Mouse (Mus musculus): ENCODE data around the gene Epb41l4b.

The Epb41l4b gene

DNA sequence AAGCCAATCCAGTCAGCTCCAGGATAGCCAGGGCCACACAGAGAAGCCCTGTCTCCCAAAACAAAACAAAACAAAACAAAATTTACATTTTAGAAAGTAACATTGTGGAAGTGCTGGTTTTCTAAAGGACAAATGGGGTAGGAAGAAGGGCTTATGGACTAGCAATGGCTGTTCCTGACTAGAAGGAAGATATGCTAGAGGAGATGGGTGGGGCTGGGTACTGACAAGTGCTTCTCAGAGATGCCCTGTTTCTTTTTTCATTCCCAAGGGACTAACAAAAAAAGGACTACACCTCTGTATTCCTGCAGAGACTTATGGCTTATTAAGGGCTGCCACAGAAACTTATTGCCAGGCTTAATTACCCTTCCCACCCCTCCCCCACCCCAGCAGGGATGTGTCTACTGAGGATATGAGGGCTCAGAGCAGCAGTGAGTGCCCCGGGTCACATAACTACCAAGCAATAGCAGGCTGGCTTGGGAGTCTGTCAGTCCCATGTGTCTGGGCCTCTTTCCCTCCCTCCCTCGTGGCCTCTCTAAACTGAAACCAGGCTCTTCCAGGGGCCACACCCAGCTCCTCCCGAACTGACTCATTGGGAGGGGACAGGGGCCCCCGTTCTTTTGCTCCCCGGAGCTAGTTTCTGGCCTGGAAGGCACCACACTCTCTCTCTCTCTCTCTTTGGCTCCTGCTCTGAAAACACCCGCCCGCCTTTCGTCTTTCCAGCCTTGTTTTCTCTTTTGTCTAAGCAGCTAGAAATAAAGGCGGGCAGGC is 10.0 kb upstream of the Epb41l4b start:
- peak; percentile 78 for DNase-seq (ENCODE audit: low spot score)

DNA sequence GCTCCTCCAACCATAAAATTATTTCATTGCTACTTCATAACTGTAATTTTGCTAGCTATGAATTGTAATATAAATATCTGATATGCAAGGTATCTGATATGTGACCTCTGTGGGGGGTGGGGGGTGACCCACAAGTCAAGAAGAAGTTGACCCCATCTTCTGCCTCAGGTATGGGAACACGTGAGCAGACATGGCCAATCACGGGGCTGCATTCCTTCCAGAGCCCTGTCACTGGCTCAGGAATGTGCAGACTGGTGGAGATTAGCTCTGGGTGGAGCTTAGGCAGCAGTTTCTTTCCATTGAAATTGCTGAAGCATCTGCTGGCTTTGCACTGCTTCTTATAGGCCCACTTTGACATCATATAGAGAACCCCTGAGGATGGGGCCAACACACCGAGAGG is 4.9 kb upstream of the Epb41l4b start:
- no peak for DNase-seq (ENCODE audit: low spot score)

DNA sequence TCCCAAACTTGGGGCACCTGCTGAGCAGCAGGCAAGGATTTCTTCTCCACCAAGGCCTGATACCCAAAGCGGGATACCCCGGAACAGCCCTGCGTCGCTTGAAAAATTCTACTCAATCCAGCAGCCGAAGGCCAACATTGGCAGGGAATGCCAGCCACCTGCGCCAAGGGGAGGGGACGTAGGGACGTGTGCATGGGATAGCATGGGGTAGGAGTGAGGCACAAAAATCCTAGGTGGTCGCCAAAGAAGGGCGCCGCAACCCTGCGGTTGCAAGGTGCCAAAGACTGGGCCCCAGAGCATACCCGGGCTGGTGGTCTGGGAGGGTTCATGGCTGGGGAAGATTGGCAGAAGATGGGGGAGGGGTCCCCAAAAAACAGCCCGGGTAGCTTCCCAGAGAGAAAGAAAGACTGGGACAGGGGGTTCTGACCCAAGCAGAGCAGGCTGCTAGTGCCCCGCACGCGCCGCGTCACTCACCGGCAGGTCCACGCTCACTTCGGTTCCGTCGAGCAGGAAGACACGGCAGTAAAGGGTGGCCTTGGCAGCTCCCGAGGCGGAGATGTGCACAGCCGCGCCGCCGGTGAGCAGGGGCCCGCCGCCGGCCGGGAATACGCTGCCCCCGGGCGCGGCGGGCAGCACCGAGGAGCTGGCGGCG is 737 bp downstream of the Epb41l4b start:
- peak; percentile 12 for DNase-seq (ENCODE audit: low spot score)

DNA sequence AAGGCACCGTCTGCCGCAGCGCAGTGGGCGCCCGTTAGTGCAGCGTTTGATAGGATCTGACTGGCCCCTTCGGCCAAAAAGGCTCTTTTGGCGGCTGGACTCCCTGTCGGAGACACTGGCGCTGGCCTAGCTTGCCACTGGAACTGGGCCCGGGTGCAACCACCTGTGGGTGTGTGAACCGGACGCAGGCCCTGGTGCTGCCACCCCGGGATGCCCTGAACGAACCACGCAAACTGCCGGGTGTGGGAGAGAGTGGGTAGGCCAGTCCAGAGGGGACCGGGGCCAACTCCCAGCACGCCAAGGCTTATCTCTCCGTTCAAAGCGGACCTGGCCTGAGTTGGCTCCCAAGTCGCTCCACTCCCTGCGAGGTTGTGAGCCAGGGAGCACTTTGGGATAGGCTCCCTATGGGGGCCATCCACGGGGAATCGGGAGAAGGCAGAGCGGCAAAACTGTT is 1.3 kb downstream of the Epb41l4b start:
- DNase-seq (ENCODE audit: low spot score): peak; percentile 22

DNA sequence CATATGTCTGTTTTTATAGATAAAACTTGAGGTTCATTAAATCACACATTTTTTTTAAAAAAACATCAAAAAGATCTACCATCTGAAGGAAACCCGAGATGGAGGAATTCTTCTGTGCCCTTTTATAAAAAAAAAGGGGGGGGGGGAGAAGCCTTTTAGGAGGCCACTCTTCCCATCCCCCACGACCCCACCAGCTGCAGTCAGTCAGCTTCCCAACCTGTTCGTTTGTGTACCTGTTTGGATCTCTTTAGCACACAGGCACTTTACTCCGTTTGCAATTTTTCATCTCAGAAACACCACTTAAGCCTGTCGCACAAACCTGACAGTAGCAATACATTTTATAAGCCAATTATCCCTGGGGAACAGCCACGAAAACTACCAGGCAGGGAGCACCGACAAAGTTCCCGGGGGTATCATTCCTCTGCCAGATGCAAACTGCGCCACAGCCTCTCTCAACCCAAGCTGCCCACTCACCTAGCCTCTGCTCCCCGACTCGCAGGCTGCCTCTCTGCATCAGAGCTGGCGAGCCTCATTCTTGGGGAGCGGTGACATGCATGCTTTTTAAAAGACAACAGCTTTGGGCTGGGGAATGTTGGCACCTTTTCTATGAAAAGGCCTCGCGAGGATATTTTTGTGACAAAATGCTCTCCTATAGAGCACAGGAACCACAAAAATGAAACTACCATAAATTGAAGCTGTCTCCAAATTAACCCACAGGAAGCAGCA is 2.1 kb downstream of the Epb41l4b start:
- DNase-seq (ENCODE audit: low spot score): no peak

DNA sequence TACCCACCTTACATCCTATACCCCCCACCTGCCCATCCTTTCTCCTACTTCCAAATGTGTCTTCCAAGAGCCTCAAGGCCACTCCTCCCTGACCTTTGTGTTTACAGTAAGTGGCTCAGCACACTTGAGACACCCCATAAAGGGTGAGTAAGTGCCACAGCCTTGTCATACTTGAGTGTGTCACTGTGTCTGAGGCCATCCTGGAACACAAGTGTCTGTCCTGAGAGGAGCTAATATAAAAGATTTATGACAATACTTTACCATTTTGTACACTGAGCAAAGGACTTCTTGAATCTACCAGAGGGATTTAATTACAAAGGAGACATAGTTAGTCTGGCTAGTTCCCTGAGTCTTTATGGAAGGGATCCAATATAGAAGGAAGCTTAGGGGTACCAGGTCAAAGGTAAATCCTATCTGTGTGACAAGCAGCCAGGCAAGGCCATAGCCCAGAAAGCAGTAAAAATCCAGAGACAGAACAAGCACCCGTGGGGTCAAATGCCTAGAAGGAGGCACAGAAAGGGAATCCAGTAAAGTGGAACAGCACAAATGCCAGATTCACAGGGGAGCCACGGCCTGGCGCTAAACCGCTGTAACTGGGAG is 2.9 kb downstream of the Epb41l4b start:
- DNase-seq (ENCODE audit: low spot score): no peak

DNA sequence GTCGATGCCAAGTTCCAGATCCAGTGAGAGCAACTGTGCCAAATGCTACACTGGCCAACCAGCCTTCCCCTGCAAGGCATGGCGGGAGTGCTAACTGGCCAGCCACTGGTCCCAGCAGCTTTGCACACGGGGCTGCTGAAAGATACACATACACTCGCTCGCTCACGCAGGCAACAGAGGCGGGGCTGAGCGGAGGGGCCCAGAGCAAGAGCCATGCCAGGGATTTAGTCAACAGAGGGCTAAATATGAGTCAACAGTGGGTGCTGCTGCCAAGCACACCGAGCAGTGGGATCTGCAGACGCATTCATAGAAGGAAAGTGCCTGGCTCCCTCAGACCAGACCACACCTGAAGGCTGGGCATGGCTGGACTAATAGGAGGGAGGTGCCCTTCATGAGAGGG is 3.8 kb downstream of the Epb41l4b start:
- peak; percentile 75 for DNase-seq (ENCODE audit: low spot score)

DNA sequence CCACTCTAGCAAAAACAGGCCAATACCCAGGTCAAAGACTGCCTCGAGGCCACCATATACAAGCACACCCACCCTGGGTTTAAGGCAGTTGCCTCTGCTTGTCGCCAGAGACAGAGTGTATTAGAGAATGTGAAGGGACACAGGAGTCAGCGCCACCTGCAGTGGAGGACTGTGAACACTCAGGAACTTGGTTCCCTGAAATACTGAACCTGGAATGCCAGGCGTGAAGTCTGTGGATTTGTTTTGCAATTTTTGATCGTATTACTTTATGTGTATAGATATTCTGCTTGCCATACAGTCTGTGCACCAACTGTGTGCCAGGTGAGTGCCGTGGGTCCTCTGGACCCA is 5.2 kb downstream of the Epb41l4b start:
- DNase-seq (ENCODE audit: low spot score): no peak

DNA sequence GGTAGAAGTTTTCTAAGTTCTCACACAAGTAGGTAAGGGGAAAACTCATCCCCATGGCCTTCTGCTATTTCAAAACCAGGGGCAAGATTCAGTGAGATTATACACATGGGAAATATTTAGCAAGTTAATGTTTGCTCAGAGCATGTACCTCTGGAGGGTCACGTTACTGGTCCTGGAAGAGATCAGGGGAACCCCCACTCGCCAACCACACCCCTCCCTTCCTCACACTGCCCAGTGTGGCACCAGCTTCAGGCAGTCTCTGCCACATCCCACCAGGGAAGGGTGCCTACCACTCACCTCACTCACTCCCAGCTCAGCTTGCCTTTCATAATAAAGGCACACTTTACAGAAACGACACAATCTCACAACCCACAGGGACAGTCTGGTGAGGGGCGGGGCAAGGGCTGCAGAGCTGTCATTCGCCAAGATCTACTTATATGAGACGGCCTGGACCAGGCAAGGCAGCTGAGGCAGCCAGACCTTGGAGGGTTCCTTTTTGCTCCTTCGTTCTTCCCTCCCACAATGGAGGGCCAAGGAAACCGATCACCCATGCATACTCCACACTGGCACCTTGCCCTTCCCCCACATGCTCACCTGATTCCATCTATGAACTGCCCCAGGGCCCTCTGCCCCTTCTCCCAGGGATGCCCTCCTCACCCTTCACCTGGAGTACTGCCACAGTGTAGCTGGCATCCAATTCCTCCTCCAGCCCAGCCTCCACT is 5.7 kb downstream of the Epb41l4b start:
- no peak for DNase-seq (ENCODE audit: low spot score)

DNA sequence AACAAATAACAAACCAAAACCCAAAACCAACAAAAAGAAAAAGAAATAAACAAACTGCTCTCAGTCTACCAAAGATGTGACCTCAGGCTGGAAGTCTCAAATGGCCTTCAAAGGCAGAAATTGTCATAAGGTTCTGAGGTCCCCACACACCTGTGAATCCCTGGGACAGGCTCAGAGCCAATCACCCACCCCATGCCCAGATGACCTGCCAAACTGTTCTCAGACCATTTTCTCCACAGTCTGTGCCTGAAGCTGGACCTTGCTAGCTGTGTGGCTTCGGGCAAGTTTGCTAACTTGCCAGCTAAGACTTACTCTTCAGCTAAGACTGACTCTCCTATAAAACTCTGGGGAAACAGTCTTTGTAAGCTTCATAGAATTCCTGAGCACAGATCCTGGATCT is 7.8 kb downstream of the Epb41l4b start:
- DNase-seq (ENCODE audit: low spot score): no peak

DNA sequence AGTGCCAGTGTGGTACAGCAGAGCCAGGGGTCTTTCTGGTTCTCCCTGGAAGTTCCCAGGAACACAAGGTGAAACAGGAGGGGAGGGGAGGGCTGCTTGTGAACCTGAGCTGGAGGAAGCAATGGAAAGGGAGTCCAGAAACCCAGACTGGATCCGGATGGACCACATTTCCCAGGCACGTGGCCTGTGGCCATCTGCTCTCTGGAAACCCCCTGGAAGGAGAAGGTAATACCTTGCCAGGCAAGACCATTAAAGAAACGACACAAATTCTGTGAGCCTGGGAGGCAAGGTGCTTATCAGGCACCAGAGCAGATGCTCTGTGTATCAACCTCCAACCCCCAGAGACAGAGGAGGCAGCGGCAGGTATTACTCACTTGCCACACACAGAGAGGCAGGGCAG is 8.7 kb downstream of the Epb41l4b start:
- DNase-seq (ENCODE audit: low spot score): no peak

DNA sequence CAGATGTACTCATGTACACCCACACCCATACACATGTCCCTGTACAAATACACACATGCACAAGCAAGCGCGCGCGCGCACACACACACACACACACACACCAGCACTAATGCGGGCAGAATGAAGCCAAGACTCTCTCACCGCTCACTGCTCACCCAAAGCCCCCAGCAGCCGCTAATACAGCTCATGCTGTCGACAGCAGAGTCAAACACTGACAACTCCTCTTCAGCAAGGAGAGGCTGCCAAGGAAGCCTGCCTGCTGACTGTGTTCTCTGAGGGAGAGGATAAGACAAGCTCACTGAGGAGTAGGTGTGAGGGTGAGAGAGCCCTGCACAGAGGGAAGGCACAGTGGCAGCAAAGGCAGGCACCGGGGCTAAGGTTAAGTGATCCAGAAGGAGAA is 11.4 kb downstream of the Epb41l4b start:
- DNase-seq (ENCODE audit: low spot score): no peak

DNA sequence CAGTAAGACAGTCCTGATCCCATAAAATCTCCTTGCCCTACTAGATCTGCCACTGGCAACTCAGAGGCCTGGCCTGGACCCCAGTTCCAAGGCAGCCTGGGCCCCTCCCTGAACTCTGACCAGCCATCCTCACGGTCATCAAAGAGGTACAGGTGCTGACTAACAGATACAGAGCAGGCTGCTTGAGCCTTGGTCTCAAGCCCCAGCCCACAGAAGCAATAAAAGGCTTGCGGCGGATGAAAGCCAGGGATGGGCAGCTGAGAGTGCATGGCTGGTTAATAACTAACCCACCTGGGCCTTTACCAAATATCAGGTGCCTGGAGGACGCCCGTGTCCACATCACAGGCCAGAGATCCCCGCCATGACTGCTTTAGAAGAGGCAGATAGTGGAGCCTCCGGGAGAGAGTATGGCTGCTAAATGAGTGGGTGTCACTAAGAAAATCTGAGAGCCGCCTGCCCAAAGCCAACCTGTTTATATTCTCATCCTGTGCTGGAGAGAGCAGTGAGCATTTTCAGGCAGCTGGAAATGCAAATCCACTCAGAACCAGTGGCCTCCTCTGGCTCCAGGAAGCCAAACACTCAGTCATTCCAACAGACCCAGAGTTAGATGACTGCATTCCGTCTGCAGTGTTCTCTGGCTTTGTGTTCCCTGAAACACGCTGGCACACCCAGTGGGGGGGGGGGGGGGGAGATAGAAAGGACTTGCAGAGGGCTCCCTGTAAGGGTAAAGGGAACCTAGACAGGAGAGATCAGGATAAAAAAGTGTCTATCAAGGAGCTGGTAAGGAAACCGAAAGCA is 13.3 kb downstream of the Epb41l4b start:
- DNase-seq (ENCODE audit: low spot score): peak; percentile 24

DNA sequence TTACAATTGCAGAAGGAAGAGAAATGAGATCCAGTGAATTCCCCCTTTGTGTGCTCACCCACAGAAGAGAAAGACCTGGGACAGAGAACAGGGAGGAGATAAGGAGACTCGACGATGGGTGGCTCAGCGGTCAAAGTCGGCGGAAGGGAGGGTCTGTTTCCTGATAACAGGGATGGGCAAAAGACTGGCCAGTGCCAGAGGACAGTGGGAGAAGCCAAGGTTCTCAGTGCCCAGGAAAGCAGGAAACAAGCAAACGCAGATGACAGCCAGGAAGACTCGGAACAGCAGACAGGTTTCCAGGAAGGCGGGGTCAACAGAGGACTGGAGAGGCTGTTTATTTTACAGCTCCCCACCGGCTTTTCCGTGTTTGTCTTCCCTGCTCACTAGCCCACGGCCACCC is 20.2 kb downstream of the Epb41l4b start:
- DNase-seq (ENCODE audit: low spot score): no peak

DNA sequence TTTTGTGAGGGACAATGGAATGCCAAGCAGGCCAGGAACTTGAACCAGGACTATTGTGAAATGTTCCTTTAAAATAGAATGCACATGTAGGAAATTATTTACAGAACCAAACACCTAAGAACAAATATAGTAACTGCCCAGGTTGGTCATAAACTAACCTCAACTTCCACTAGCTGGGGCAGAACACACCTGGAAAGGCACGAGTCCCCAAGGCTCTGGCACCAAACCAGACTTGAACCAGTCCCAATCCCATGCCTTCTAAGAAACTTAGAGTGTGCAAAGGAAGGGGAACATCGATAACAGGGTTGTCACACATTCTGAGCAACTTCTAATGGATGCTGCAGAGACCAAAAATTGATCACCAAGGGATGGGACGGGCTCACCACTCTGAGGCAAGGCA is 21.1 kb downstream of the Epb41l4b start:
- no peak for DNase-seq (ENCODE audit: low spot score)

DNA sequence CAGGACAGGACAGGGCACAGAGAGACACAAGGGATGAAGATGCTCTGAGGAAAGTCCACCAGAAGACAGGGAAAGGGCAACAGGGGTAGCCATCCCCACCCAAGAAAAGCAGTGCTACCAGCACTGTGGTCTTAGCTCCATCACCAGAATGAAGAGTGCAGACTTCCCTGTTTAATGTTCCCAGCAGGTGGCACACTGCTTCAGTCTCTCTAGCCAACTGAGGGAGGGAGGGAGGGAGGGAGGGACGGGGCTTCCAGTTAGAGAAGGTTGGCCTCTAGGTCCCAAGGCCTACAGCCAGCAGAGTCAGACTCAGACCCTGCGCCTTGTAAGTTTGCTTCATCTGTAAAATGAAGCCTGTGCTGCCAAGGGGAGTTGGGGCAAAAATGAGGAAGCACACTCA is 22.7 kb downstream of the Epb41l4b start:
- peak; percentile 25 for DNase-seq (ENCODE audit: low spot score)

DNA sequence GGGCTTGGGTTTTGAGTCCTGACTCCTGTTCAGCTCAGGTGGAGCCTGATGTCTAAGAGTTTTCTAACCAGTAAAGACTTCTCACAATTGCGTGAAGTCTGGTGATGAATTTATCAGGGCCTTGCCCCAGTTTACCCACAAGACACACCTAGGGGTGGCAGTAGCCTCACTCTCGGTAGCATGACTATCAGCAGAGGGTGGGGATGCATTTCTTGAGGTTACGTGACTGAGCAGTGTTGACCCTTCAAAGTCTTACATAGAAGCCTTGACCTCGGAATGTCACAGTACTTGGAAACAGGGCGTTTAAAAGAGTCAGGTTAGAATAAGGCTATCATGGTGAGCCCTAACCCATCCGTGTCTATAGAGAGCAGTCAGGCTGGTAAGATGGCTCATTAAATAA is 23.3 kb downstream of the Epb41l4b start:
- DNase-seq (ENCODE audit: low spot score): no peak

DNA sequence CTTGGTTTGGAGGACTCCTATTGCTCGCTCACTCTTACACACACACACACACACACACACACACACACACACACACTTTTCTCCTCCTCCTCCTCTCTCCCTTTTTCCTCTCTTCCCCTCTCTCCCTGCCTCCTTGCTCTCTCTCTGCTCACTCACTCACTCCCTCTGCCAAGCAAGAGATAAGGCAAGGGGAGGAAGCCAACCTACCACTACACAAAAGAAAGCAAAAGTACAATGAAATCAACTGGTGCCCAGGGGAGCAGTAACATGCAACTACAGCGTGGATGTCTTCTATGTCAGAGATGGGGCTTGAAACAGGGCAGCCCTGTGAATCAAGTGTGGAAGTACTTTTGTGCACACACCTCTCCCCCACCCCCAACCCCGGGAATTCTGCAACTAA is 24.4 kb downstream of the Epb41l4b start:
- no peak for DNase-seq (ENCODE audit: low spot score)

DNA sequence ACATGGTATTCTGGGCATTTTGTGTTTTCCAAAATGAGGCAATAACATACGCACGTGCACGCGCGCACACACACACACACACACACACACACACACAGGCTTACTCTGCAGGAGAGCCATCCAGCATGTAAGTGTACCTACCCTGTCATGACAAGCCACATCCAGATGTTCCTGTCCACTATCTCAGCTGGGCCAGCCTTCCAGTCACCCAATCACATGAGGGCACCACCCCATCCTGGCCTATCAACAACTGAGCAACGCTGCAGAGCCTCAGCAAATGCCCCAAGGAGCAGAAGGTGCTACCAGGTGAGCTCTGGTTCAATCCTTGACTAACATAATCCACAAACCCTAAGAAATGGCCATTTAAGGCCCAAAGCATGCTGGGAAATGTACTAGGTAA is 27.0 kb downstream of the Epb41l4b start:
- no peak for DNase-seq (ENCODE audit: low spot score)

DNA sequence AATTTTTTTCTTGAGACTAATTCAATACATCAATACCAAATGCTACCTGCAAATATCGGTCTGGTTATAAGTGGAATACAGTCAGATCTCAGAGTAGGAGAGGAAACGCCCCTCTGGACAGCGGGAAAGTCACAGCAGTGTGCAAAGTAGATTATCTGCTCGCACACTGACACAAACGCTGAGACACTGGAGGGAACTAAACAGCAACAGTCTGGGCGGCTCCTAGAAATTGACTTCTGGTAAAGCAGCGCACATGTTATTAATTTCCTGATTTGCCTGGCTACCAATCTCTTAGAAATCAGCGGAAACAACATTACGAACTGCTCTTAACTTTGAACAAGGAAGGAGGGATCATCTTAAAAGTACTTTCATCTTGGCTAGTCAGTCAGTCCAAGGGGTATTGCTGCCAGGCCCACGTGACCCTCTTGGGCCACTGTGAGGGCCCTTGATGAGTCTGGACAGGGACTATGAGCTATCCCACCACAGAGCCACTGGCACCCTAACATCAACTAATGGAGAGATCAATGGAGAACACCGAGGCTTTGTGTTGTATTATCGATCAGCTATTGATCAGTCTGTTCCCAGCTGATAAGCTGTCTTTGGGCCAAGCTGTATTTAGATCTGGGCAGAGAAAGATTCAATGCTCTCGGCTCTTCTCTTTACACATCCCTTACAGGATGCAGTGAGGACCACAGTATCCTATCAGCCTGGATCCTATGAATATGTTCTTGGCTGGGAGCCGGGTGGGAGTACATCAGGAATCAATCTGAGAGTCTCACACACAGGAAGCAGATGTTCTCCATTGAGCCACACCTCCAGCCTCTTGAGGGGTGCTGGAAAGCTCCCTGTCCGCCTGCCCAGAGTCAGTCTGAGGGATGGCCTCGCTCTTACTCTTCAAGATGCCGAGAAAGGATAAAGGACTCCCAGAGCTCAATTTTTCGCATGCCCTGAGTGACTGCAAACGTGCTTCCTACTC is 28.3 kb downstream of the Epb41l4b start:
- peak; percentile 25 for DNase-seq (ENCODE audit: low spot score)

Data from urinary bladder, postnatal 14 days (tissue).